Mouse (Mus musculus) telencephalon, adult 2 months (tissue): ENCODE data around the gene Slc25a44.
"Not testable (repeated sequence)": the region's sequence is repeated elsewhere in the genome, so short reads cannot be mapped to it uniquely, and the experiment has no call there.

Experiments
- DNase-seq: peaks from one replicate; pipeline ENCODE4 v3.0.0-alpha.2; 2011; ENCODE audit warnings: low read depth, low spot score

Gene Slc25a44

GRCm38 (mm10) chr3:88415668-88416067 is 9.3 kb downstream of the Slc25a44 start:
- DNase-seq, result no peak

- DNase-seq, result no peak
Observed at GRCm38 (mm10) chr3:88412636-88413035, 12.3 kb downstream of the Slc25a44 start.

GRCm38 (mm10) chr3:88411681-88412080 is 13.3 kb downstream of the Slc25a44 start:
- DNase-seq, result no peak

- DNase-seq, result no peak
Observed at GRCm38 (mm10) chr3:88410645-88411031, 14.3 kb downstream of the Slc25a44 start.

- peak; percentile 89 for DNase-seq
Observed at GRCm38 (mm10) chr3:88409741-88410644, 14.9 kb downstream of the Slc25a44 start, which contains the start of gene Pmf1. Pmf1 (minus strand) TSS chr3:88410331.

- DNase-seq, result no peak
Observed at GRCm38 (mm10) chr3:88408953-88409352, 16.0 kb downstream of the Slc25a44 start.

GRCm38 (mm10) chr3:88407529-88407928 is 17.4 kb downstream of the Slc25a44 start:
- DNase-seq, result no peak

- peak; percentile 88 for DNase-seq
Observed at GRCm38 (mm10) chr3:88407090-88407489, 17.8 kb downstream of the Slc25a44 start.

GRCm38 (mm10) chr3:88403522-88404230 is 21.3 kb downstream of the Slc25a44 start:
- no peak for DNase-seq

- no peak for DNase-seq
Observed at GRCm38 (mm10) chr3:88398666-88399065, 26.3 kb downstream of the Slc25a44 start.

- DNase-seq, result no peak
Observed at GRCm38 (mm10) chr3:88395742-88396141, 29.2 kb downstream of the Slc25a44 start.

- DNase-seq, result no peak
Observed at GRCm38 (mm10) chr3:88395288-88395687, 29.7 kb downstream of the Slc25a44 start.

GRCm38 (mm10) chr3:88393776-88394375 is 31.1 kb downstream of the Slc25a44 start:
- no peak for DNase-seq

GRCm38 (mm10) chr3:88384364-88384763 is 40.6 kb downstream of the Slc25a44 start, which contains the start of gene Bglap:
Bglap (minus strand) TSS chr3:88384464.
- DNase-seq, result no peak

GRCm38 (mm10) chr3:88382383-88382782 is 42.6 kb downstream of the Slc25a44 start:
- DNase-seq, result not testable (repeated sequence)

- not testable (repeated sequence) for DNase-seq
Observed at GRCm38 (mm10) chr3:88381389-88382315, 43.3 kb downstream of the Slc25a44 start.

- DNase-seq, result not testable (repeated sequence)
Observed at GRCm38 (mm10) chr3:88378599-88378998, 46.3 kb downstream of the Slc25a44 start, which contains the start of gene Bglap2. Bglap2 (minus strand) TSS chr3:88378699.

GRCm38 (mm10) chr3:88376644-88377043 is 48.3 kb downstream of the Slc25a44 start:
- DNase-seq, result not testable (repeated sequence)

- not testable (repeated sequence) for DNase-seq
Observed at GRCm38 (mm10) chr3:88375750-88376626, 49.0 kb downstream of the Slc25a44 start.

- not testable (repeated sequence) for DNase-seq
Observed at GRCm38 (mm10) chr3:88372643-88373042, 52.3 kb downstream of the Slc25a44 start, which contains the start of gene Bglap3. Bglap3 (minus strand) TSS chr3:88372743.
